Mouse (Mus musculus) retina, postnatal 7 days (tissue): ENCODE results near the gene Tram2.

Experiments used
- DNase-seq: peaks from one replicate; pipeline ENCODE4 v3.0.0-alpha.2; 2012; ENCODE audit warnings: low read depth, low spot score

Gene Tram2

DNA sequence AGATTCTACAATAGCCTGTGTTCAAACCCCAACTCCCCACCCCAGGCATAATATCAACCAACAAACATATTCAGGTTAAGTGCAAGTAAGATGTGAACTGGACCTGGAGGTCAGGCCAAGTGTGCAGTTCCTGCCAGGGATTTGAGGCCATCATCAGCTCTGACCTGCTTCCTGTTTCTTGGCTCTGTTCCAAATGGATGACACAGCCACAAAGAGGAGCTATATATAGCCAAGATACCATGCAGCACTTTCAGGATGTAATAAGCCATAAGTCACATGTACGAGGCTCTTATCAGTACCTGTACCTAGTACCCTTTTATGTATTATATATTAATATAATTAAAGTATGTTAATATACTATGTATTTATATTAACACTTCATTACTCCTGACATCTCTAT is 10.5 kb downstream of the Tram2 start:
- DNase-seq, result peak; percentile 28

DNA sequence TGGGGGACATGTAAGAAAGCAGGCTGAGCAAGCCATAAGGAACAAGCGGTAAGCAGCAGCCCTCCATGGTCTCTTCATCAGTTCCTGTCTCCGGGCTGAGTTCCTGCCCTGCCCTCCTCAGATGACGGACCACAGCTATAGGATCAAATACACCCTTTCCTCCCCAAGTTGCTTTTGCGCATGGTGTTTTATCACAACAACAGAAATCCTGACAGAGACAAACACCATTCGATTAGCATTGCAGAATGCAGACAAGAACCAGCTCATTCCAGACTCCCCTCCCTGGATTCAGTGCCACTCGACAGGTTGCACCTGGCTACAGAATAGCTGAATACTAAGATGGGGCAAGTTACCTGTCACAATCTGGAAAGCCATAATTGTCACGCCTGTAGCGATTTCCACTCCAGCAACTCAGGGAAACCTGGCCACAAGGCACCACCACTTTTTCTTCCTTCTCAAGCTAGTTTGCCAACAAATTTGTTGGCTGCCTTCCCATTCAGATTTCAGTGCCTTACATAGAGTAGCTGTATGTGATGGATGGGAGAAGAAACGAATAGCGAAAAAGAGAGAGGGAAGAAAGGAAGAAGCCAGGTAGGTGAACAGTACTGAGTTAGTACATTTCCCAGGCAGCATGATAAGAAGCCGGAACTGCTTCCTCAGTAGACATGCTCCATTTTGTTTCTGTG is 11.3 kb downstream of the Tram2 start:
- DNase-seq, result no peak

DNA sequence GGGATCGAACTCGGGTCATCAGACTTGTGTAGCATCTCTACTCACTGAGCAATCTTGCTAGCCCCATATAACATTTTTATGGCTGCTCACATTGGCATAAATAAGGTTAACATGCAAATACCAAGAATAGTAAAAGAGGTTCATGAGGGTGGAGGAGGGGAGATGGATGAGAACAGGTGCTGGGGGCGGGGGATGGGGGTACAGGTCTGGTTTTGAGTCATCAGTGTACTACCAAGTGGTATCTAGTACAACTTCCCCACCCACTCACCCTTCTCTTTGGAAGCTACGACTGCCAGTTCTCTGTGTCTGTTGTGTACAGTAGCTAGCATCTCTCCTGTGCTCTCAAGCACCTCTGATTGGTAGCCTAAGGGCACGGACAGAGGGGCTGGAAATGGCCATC is 14.9 kb downstream of the Tram2 start:
- DNase-seq, result no peak

DNA sequence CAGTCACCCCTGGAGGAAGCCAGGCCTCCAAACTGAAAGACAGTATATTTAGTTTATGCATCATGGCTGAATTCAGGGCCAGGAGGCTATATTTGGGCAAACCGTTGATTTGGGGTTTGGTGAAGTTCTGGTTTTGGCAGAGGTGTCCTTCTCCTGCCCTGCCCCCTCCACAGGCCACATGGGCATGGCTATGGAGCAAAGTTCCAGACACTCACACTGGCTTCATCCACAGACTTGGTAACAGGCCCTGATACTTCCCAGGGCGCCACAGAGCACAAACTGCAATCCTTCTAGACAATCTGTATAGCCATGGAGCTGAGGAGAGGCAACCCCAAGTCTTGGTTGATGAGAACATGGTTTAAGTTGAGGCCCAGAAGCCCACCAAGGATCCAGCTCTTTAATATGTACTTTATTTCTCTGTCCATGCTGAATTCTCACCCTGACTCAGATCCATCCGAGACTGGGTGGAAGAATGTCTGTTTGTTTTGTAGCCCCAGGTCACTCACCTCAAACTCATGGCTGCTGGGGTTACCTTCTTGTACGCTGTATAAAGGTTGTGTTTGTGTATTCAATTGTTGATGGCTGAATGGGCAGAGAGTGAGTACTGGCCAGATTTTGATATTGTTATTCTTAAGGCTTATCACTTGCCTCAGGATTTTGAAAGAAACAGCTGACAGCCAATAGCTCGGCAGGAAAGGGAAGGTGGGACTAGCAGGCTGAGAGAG is 19.5 kb downstream of the Tram2 start:
- DNase-seq, result no peak

DNA sequence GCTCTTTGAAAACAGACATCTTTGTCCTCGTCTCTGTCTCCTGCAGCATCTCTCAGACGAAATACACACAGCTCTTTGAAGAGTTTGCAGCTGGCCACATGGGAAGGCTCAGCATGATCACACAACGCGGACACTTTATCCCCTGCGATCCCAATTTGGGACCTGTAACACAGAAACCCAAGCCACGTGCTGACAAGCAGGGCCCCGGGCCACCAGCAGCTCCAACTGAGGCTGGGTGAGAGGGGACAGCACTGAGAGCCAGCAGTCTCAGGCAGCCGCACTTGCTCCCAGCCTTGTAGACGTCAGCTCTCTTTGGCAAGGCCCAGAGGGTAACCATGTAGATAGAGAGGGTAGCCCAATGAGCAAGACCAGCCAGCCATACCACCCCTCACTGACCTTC is 26.0 kb downstream of the Tram2 start:
- no peak for DNase-seq

DNA sequence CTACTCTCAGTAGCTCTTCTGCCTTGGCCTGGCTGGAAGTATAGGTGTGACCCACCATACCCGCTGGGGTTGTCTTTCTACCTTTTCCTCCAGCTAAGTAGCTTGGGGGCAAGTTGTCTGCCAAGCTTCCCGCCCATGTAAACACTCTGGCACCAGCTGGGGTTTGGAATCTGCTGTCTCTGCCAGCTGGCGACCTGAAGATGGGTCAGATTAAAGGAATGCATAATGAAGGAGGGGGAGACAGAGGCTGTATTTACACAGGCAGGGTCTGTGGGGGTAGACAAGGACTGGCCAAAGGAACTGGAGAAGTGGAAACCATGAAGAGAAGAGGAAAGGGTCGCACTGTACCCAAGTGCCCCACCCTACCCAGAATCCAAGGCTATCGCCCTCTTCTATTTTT is 26.4 kb downstream of the Tram2 start:
- no peak for DNase-seq

DNA sequence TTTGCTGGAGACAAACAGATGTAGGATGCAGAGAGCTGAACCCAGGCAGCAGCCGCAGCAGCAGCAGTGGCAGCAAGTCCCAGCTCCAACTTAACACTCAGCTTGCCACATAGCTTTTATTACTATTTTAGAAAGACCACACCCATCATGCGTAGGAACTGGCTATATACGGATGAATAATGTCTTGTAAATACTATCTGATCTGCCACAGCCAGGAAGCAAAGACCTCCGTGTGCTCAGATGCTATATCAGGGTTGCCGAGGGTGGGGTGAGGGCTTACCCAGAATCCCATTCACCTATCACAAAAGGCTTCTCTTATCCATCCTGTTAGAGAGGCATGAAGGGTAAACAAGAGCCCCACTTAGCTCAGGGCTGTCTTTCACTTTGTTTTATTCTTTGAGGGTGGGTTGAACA is 26.9 kb downstream of the Tram2 start:
- no peak for DNase-seq

DNA sequence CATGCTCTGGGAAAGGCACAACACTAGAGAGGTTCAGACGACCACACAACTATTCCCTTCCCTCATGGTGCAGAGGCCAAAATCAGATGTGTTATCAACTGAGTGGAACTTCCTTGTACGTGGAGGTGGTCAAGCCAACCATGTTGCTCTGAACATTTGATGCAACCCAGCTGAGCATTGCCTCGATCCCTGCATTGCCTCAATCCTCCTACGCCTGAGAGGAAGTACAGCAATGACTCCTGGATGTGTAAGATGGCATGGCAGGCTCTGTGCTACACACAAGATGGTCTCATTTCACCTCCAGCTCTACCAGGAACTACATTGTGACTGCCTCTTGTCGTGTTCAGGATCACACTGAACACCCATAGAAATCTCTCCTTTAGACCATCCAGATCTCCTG is 30.0 kb downstream of the Tram2 start:
- no peak for DNase-seq

DNA sequence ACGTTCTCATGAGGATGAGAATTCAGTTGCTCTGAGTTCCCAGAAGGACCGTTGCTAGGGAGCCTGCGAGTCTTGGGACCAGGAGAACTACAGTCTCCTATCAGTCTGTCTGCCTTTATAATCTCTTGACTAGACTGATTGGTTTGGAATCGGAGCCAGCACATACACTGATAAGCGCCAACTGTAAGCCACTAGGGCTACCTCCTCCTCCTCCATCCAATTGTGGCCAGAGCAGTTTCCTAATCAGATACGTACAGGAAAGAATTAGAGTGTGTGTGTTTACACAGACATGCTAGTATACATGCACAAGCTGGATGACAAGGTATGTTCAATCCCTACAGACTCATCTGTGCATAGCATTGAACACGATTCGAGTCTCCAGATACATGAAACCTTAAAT is 30.6 kb downstream of the Tram2 start:
- no peak for DNase-seq

DNA sequence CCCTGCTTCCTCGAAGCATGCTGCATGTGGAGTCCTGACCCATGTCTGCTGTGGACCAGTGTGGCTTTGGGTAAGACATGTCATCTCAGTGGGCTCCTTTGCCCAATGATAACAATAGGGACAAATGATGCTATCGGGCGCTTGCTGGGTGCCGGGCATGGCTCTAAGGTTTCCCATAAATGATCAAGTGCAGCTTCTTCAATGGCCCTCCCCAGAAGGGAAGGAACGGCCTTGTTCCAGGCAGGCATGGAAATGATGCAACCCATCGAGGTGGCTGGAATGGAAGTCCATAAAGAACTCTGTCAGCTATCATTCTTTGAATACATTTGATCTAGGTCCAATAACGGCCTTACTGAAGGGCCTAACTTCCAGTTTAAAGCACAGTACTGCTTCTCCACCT is 36.6 kb downstream of the Tram2 start:
- DNase-seq, result no peak

DNA sequence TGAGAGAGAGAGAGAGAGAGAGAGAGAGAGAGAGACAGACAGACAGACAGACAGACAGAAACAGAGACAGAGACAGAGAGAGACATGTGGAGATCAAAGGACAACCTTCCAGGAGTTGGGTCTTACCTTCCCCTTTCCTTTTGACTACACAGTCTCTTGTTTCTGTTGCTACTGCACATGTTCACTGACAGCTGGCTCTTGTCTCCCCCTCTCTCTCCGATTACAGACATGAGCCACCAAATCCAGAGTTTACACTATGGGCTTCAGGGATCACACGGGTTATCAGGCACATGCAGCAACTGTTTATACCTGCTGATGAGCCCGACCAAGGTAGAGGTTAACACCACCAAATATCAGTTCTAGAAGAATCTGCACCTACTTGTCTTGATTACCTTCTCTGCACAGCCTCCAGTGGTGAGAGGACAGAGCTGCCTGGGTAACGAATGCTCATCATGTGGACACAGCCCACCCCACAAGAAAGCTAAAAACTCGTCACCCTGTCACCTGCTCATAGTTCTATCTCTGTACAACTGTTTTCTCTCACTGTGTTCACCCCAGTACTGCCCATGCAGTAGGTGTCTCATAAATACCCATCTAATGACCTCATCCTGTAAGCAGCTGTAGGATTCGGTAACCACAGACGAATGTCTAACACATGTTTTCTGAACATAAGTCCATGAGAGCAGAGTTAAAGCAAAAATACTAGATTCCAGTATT is 38.3 kb downstream of the Tram2 start:
- DNase-seq, result no peak

DNA sequence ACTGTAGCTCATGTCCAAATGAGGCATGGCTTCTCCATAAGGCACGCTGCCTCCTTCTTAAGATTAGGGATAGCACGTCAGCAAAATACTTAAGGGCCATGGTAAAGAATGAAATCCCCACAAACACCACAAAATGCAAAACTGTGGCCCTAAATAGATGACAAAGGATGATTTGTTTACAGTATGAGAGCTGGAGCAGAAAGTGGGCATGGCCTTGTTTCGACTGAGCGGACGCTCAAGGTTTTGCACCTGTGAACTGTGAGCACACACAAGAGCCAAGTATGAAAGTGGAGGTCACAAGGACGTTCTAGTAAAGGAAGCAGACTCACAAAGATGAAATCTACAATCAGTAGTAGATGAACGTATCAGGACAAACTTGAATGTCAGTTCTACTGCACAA is 38.9 kb downstream of the Tram2 start:
- no peak for DNase-seq

DNA sequence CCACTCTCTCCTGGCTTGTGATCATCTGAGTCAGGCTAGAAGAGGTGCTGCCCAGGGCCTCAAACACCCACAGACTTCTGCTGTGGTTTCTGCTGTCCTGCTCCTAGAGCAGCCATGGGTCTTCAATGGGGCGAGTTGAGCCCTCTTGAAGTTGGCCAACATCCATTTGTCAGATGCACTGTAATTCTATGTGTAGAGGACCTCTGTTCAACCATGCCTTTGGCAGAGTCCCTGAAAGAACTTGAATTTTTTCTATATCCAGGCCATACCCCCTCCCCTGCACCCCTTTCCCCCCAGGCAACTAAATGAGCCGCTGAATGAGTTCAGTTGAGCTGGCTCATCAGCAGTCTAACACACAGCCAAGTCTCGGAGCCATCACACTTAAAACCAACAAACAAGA is 39.5 kb downstream of the Tram2 start:
- no peak for DNase-seq

DNA sequence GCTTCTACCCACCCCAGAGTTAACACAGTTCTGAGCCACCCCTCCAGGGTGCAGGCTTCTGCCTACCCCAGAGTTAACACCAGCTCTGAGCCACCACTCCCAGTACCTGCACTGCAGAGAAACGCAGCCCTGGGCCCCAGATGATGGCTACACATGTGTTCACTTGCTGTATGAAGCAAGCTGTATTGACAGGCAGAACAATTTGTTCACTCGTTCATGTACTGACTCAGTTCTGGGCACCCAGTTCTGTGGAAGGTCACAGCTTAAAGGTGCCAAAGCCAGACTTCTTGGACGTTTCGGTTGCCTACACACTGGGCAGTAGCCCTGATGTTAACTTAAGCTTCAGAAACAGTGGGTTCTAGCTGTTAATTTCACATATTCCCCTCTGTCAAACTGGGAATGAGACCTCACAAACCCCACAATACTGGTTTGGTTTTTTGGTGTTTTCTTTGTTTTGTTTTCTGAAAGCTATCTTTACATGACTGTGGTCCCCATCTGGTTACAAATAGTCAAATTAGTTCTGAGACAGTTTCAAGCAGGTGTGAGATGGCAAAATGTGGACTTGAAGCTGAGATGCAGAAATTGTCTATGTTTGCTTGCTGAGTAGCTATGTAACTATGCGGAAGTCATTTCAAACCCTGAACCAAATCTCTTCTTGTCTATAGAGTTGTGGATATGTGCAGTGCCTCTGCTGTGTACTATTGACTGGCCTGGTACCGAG is 41.0 kb downstream of the Tram2 start:
- DNase-seq, result no peak

DNA sequence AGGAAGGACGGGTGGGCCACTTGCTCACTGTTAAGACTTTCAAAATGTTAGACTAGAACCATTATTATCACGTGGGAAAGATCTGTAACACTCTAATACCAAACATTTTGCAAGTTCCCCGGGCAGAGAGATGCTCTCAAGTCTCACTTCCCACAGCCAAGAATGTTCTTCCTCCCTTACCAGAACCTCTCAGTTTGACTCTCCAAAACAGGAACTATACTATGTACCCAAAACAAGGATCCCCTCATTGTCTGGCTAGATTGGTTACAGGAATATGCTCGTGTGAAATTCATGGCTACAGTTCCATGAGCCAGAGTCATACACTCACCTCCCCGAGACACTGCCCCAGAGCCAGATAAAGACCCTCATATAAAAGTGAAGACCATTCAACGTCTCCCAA is 43.2 kb downstream of the Tram2 start:
- no peak for DNase-seq

DNA sequence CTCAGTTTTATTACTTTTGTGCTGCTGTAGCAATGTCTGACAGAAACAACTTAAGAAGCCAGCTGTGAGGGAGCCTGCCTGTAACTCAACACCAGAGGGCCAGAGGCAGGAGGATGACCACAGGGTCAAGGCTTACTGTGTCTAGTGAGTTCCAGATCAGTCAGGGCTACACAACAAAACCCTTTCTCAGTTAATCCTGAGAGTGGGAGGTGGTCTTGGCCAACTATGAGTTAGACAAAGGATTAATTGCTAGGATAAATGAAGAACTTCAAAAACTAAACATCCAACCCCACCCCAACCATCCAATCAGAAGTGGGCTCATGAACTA is 45.3 kb downstream of the Tram2 start:
- no peak for DNase-seq

DNA sequence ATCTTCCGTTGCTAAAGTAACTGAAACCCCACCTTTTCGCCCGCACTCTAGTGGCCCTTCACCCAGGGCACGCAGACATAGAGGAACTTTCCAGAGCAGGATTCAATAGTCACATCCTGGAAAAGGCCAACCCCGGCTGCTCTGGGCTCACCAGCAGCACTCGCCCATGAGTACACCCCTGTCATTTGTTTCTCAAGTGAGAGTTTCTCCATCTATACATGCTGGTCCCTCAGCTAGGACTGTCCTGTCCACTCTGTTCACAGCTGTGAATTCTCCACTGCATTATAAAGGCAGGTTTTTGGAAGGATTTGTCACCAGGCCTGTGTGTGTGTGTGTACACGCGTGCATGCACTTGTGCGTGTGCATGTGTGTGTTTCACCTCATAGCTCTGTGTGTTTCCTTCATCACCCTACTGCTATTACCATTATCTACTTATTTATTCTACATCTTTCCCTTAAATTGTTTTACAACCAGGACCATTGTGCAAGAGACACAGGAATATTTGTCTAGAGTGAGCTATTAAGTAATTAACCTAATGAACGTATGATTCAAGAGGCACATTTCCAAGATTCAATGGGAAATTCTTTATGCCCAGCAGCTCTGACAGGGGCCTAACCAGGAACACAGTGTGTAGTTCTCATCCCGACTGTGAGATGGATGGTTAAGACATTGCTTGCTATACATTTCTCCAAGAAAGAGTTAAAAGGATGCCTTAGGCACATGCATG is 45.8 kb downstream of the Tram2 start:
- no peak for DNase-seq

DNA sequence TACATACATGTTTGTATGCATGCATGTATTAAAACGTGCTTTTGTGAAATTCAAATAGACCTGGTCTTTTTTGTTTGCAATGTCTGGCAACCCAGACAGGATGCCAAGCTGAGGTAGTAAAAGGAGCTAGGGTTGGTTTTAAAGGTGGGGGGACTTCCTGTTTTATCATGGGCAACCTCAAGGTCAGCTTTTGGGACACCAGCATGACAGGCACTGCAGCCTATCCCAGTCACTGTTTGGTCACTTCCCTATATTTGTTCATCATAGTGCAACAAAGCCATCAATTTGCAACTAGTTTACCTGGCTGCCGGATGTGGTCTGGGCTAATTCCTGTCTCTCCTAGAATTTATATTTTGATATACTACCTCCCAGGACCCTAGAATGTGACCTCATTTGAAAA is 47.4 kb downstream of the Tram2 start:
- DNase-seq, result no peak

DNA sequence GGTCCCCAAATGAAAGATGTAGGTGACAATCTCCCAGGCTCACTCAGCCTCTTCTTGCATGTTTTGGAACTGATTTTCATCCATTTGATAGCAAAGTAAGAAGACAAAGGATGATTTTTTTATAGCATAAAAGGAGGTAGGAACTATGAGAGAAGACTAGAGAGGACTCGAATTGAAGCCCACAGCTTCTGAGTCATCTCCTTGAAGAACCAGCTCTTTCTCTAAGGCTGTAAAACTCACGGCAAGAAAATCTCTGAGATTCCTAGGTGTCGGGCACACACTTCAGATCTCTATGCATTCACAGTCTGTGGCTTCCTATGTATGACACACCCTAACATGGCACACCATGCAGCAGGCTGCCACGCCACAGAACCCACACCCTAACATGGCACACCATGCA is 50.0 kb downstream of the Tram2 start:
- no peak for DNase-seq

DNA sequence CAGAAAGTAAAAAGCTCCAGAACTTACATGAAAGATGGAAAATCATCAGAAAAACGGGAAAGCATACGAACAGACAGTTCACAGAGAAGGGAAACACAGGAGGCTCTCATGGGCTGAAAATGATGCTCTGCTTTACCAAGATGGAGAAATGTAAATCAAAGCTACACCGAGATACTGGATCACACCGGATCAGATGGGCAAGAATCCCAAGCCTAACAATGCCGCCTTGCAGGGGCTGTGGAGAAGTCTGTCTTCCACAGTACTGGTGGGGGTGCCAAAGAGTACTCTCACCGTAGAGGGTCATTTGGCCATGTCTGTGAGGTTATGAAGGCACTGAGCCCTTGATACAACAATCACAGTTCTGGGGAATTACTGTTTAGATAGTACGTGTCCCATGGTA is 52.5 kb downstream of the Tram2 start:
- DNase-seq, result no peak

DNA sequence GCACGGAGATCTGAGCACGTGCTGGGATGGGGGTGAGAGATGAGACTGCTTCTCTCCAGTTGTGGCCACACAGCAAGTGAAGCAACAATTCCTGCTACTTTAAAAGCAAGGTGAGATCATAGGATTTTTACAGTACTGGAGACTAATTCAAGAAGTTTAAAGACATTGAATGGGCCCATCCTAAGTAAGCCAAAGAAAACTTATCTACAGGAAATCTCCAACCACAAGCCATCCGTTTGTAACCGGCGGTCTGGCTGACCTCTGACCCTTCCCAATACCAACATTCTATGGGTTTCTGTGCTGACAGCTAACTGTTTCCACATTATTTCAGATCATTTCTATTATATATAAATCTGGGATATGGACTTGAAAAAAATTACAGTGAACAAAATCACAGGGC is 53.8 kb downstream of the Tram2 start:
- no peak for DNase-seq

DNA sequence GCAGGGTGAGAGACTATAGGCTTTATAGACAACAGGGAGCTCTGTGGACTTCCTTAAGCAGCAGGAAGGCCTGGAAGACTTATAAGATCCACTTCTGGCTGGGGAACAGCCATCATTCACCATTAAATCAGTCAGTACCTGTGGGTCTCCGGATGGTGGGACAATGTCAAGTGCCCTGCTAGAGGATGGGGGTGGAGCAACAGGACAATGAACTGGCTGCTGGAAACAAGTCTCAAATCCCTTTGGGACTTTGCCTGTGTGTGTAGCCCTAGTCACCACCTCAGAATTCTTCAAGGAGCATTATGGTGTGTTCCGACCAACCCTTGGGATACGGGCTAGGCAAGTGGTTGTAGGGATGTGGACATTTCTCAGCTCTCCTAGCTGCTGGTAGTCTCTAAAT is 55.9 kb downstream of the Tram2 start:
- DNase-seq, result no peak
